Comparison of ENCODE assay signal across 11 mouse cellular contexts in genomic region chr5:38446316-38446975, GRCm38 (mm10). TPM values are rescaled to one million over a fixed set of nuclear protein-coding genes. Genes with fewer than 3 reads are reported as not detected.
DNase-seq lines count a peak whose midpoint lies in the region; ATAC-seq and TF ChIP-seq lines count a peak whose summit lies in the region.
"Had no signal": no experiment of that assay in that cellular context is flagged by ENCODE, and none has a peak within 500 bp of the region (broad histone marks: within the 10 kb centered on the region; RNA-seq: fewer than 3 reads in every experiment).

No protein-coding gene starts in this region.

- peaks cover 3% of the 10 kb centered on the region for H3K36me3 ChIP-seq in C2C12 (ENCODE audit: control insufficient read depth, insufficient read depth)
- no peaks in the 10 kb centered on the region for H3K36me3 ChIP-seq in intestine, embryonic 16.5 days (ENCODE audit: control insufficient read depth, insufficient read depth, low read length)
- H3K36me3 ChIP-seq in kidney, embryonic 14.5 days (ENCODE audit: control insufficient read depth, insufficient read depth, low read length) = no peaks in the 10 kb centered on the region
- H3K36me3 ChIP-seq: limb, embryonic 13.5 days; stomach, embryonic 15.5 days had no signal

- TF ChIP-seq POLR2A in embryonic fibroblast, embryonic 13.5 days (IDR thresholded peaks at IDR 0.05; ENCODE audit: low read depth, low read length) = no peak

- DNase-seq in heart, postnatal 10 days = peak; percentile 3 to 7
- no peak for DNase-seq in heart, postnatal 14 days
- peak; percentile 63 for DNase-seq in adrenal gland, adult 2 months
- no peak for DNase-seq in ovary, adult 18-20 months (ENCODE audit: low spot score)
- DNase-seq: lung, postnatal 4 days had no signal

- WGBS in intestine, embryonic 16.5 days = 59% methylated on average over 14 of the region's 14 CpGs
- 58% methylated on average over 14 of the region's 14 CpGs for WGBS in kidney, embryonic 14.5 days

- H3K4me1 ChIP-seq in embryonic fibroblast, embryonic 13.5 days (ENCODE audit: control insufficient read depth, insufficient read depth, low read length) = peaks cover 8% of the 10 kb centered on the region; the same call in 1 of the 2 replicates
- no peaks in the 10 kb centered on the region for H3K4me1 ChIP-seq in intestine, embryonic 16.5 days (ENCODE audit: control insufficient read depth, insufficient read depth, low read length)
- H3K4me1 ChIP-seq in kidney, embryonic 14.5 days (ENCODE audit: control insufficient read depth, insufficient read depth, low read length) = no peaks in the 10 kb centered on the region
- H3K4me1 ChIP-seq: stomach, embryonic 15.5 days had no signal

- ATAC-seq in intestine, embryonic 16.5 days = no peak
- no peak for ATAC-seq in kidney, embryonic 14.5 days (ENCODE audit: low FRiP score, low TSS enrichment)

- peak overlapping the region; percentile 86 for H3K27ac ChIP-seq in embryonic fibroblast, embryonic 13.5 days (ENCODE audit: insufficient read depth, low read length)
- no peak overlapping the region for H3K27ac ChIP-seq in intestine, embryonic 16.5 days (ENCODE audit: low read length)
- no peak overlapping the region for H3K27ac ChIP-seq in kidney, embryonic 14.5 days (ENCODE audit: low read depth, low read length)
- H3K27ac ChIP-seq: limb, embryonic 13.5 days; stomach, embryonic 15.5 days had no signal

- H3K79me2 ChIP-seq in C2C12 (ENCODE audit: control insufficient read depth, insufficient read depth) = no peaks in the 10 kb centered on the region

- H3K9ac ChIP-seq in intestine, embryonic 16.5 days (ENCODE audit: low read depth, low read length) = no peak overlapping the region
- no peak overlapping the region for H3K9ac ChIP-seq in kidney, embryonic 14.5 days (ENCODE audit: low read depth, low read length)
- H3K9ac ChIP-seq: limb, embryonic 13.5 days; stomach, embryonic 15.5 days had no signal

- no peak for TF ChIP-seq CTCF in C2C12 (IDR thresholded peaks at IDR 0.05; ENCODE audit: control insufficient read depth, insufficient read depth, insufficient read length)
- no peak for TF ChIP-seq CTCF in embryonic fibroblast, embryonic 13.5 days (IDR thresholded peaks at IDR 0.05; ENCODE audit: borderline replicate concordance, insufficient read depth, low read length)

- peak overlapping the region; percentile 7 for H3ac ChIP-seq in C2C12 (ENCODE audit: control insufficient read depth, insufficient read length, low read depth)

- intact Hi-C loops in heart, postnatal 10 days (cut with DNase I) = no loop called here
- intact Hi-C loops in heart, postnatal 14 days (cut with DNase I) = no loop called here

- no peaks in the 10 kb centered on the region for H3K79me3 ChIP-seq in C2C12 (ENCODE audit: low read depth)

- no peak overlapping the region for H3K4me3 ChIP-seq in C2C12 (ENCODE audit: insufficient read depth, poor library complexity, severe bottlenecking)
- no peak overlapping the region for H3K4me3 ChIP-seq in embryonic fibroblast, embryonic 13.5 days (ENCODE audit: insufficient read depth, low read length)
- H3K4me3 ChIP-seq in intestine, embryonic 16.5 days (ENCODE audit: low read length) = no peak overlapping the region
- no peak overlapping the region for H3K4me3 ChIP-seq in kidney, embryonic 14.5 days (ENCODE audit: low read length)
- H3K4me3 ChIP-seq: limb, embryonic 13.5 days; stomach, embryonic 15.5 days had no signal

- H3K9me3 ChIP-seq in intestine, embryonic 16.5 days (ENCODE audit: control insufficient read depth, low read length) = no peaks in the 10 kb centered on the region
- no peaks in the 10 kb centered on the region for H3K9me3 ChIP-seq in kidney, embryonic 14.5 days (ENCODE audit: control insufficient read depth, low read length)
- H3K9me3 ChIP-seq: limb, embryonic 13.5 days; stomach, embryonic 15.5 days had no signal

- no peak overlapping the region for H3K4me2 ChIP-seq in intestine, embryonic 16.5 days (ENCODE audit: low read depth, low read length)
- H3K4me2 ChIP-seq in kidney, embryonic 14.5 days (replicated peaks; ENCODE audit: low read depth, low read length) = no peak overlapping the region
- H3K4me2 ChIP-seq: limb, embryonic 13.5 days; stomach, embryonic 15.5 days had no signal

- H3K27me3 ChIP-seq in C2C12 (ENCODE audit: control insufficient read depth, insufficient read depth, insufficient read length) = no peaks in the 10 kb centered on the region
- H3K27me3 ChIP-seq in intestine, embryonic 16.5 days (replicated peaks; ENCODE audit: control insufficient read depth, insufficient read depth, low read length) = no peaks in the 10 kb centered on the region
- no peaks in the 10 kb centered on the region for H3K27me3 ChIP-seq in kidney, embryonic 14.5 days (ENCODE audit: control insufficient read depth, insufficient read depth, low read length)
- H3K27me3 ChIP-seq: limb, embryonic 13.5 days; stomach, embryonic 15.5 days had no signal

TF ChIP-seq in C2C12, 6 proteins besides CTCF, POLR2A, EP300 and RAD21:
- TF ChIP-seq MYOD1 (IDR thresholded peaks at IDR 0.05; ENCODE audit: control insufficient read depth, insufficient read length, low read depth) (no peak), CEBPB (IDR thresholded peaks at IDR 0.05; ENCODE audit: low read depth) (no peak), USF1 (IDR thresholded peaks at IDR 0.05; ENCODE audit: low read depth) (no peak), MYOG (IDR thresholded peaks at IDR 0.05; ENCODE audit: control insufficient read depth, extremely low read depth, insufficient read length) (no peak), FOSL1 (IDR thresholded peaks at IDR 0.05; ENCODE audit: insufficient read depth, low read length, poor library complexity, severe bottlenecking) (peak; percentile 99), MAX (IDR thresholded peaks at IDR 0.05) (peak; percentile 3)

RNA-seq across cellular contexts. Expression of gene Slc2a9, which starts 56.5 kb away (rescaled TPM):
- 1 to 10 TPM; 2.2 to 2.8 TPM for total RNA-seq in heart, postnatal 10 days (2021)
- total RNA-seq in heart, postnatal 14 days (2021) = 1 to 10 TPM in 1 of 2 experiments, under 1 TPM in 1; 0.85 to 2.9 TPM
- polyA plus RNA-seq in C2C12 (2012; fragmentation: generic; extraction: Trizol) = 1.4 TPM
- 1 to 10 TPM; 1.3 to 2.1 TPM for total RNA-seq in adrenal gland, adult 2 months (2021)
- 2.3 and 2.8 TPM in 2 replicates for polyA plus RNA-seq in adrenal gland, adult 2 months (2012; rRNA removed)
- polyA plus RNA-seq in embryonic fibroblast, embryonic 13.5 days (2011; ENCODE audit: insufficient read length, low read depth, missing spikeins) = 1.8 and 3.1 TPM in 2 replicates
- 2.5 and 2.6 TPM in 2 replicates for polyA plus RNA-seq in intestine, embryonic 16.5 days (2015; fragmentation: Nextera tagmentation; extraction: Ambion mirVana)
- 0.40 and 1.6 TPM in 2 replicates for polyA plus RNA-seq in kidney, embryonic 14.5 days (2014; fragmentation: Nextera tagmentation; extraction: Ambion mirVana)

Comparison
In these comparisons a context has a peak if more than half of its experiments do, and no peak if none do; other contexts are left out.
1. DNase-seq: peak in heart, postnatal 10 days (2 of 2) and adrenal gland, adult 2 months (single experiment); none in heart, postnatal 14 days (0 of 2) and ovary, adult 18-20 months (single experiment).